Mouse (Mus musculus) heart, embryonic 14.5 days (tissue): Measurements from ENCODE around the gene Fmnl2. TPM values are rescaled to one million over a fixed set of nuclear protein-coding genes. Genes with fewer than 3 reads are reported as not detected.

Source experiments
- ATAC-seq: fragments of 200-750 bp; cut with Nextera tagmentation; 2 replicates; pipeline ENCODE4 v1.8.0; 2017; ENCODE audit warnings: low read depth, moderate TSS enrichment; ENCODE audit not compliant: insufficient number of reproducible peaks, insufficient read depth, low FRiP score
- H3K27ac ChIP-seq, 2 experiments: fragments of 200-500 bp in 1 of 2; fragments of 300-500 bp in 1 of 2; sonication (generic) in 1 of 2; replicated peaks in 1 of 2; 2 replicates each; pipeline ENCODE4 v1.5.1; 2012 to 2014; ENCODE audit warnings: low read depth in 2 of 2, low read length in 2 of 2, control low read depth in 1 of 2, mild to moderate bottlenecking in 1 of 2, mixed read lengths in 1 of 2; ENCODE audit not compliant: control insufficient read depth in 1 of 2, insufficient read depth in 1 of 2
- H3K27me3 ChIP-seq: fragments of 300-500 bp; sonication (generic); 2 replicates; pipeline ENCODE4 v1.6.1; 2014; ENCODE audit warnings: mild to moderate bottlenecking, low read length, control low read depth; ENCODE audit not compliant: control insufficient read depth, insufficient read depth
- H3K36me3 ChIP-seq: fragments of 300-500 bp; sonication (generic); 2 replicates; pipeline ENCODE4 v1.6.1; 2014; ENCODE audit warnings: mild to moderate bottlenecking, control low read depth, low read length, mixed read lengths; ENCODE audit not compliant: control insufficient read depth, insufficient read depth
- H3K4me1 ChIP-seq, 2 experiments: fragments of 200-500 bp in 1 of 2; fragments of 300-500 bp in 1 of 2; sonication (generic) in 1 of 2; 2 replicates each; pipeline ENCODE4 v1.6.1; 2012 to 2014; ENCODE audit warnings: low read length in 2 of 2, control low read depth in 1 of 2, mixed read lengths in 1 of 2; ENCODE audit not compliant: control insufficient read depth in 2 of 2, insufficient read depth in 2 of 2
- H3K4me2 ChIP-seq: fragments of 300-500 bp; sonication (generic); 2 replicates; pipeline ENCODE4 v1.6.1; 2014; ENCODE audit warnings: mild to moderate bottlenecking, low read length
- H3K4me3 ChIP-seq, 2 experiments: fragments of 200-500 bp in 1 of 2; fragments of 300-500 bp in 1 of 2; sonication (generic) in 1 of 2; 2 replicates each; pipeline ENCODE4 v1.5.1; 2012 to 2014; ENCODE audit warnings: low read length in 2 of 2, mild to moderate bottlenecking in 2 of 2, control low read depth in 1 of 2, low read depth in 1 of 2, moderate library complexity in 1 of 2; ENCODE audit not compliant: control insufficient read depth in 1 of 2, insufficient read depth in 1 of 2
- H3K9ac ChIP-seq: fragments of 300-500 bp; sonication (generic); 2 replicates; pipeline ENCODE4 v1.6.1; 2014; ENCODE audit warnings: mild to moderate bottlenecking, low read length
- H3K9me3 ChIP-seq: fragments of 300-500 bp; sonication (generic); 2 replicates; pipeline ENCODE4 v1.6.1; 2016; ENCODE audit warnings: low read length, control low read depth; ENCODE audit not compliant: control insufficient read depth
- WGBS: fragments of 180-500 bp; shearing (Covaris S2); extraction: QIAGEN DNeasy Blood & Tissue Kit; methylation state at CpG from one replicate; pipeline ENCODE4 v1.1.7; 2014; 5-methylcytosine and 5-hydroxymethylcytosine counted together
- polyA plus RNA-seq: library from polyadenylated mRNA; unstranded; fragments of >200 nt; fragmentation: Nextera tagmentation; extraction: Ambion mirVana; gene quantifications from 2 replicates; pipeline ENCODE4 v1.2.1, GENCODE M21; 2014

Fmnl2 gene
- polyA plus RNA-seq, 1 experiment from 2014 or later = 1.7 TPM

- H3K27ac ChIP-seq = 0 out of 4 replicates have a peak overlapping the region, but pooled peaks have one; percentile 6 to 33
- no peak overlapping the region for H3K4me3 ChIP-seq
- ATAC-seq = no peak
- WGBS = 74% methylated on average over 15 of the region's 15 CpGs
- no peaks in the 10 kb centered on the region for H3K27me3 ChIP-seq
- no peaks in the 10 kb centered on the region; a peak in 1 of 4 replicates for H3K4me1 ChIP-seq
- no peak overlapping the region for H3K4me2 ChIP-seq
- no peaks in the 10 kb centered on the region for H3K36me3 ChIP-seq
- no peak overlapping the region for H3K9ac ChIP-seq
- H3K9me3 ChIP-seq = no peaks in the 10 kb centered on the region
Measured at GRCm38 (mm10) chr2:52997955-52998750, 140.5 kb downstream of the Fmnl2 start.

GRCm38 (mm10) chr2:52999524-52999969, 141.9 kb downstream of the Fmnl2 start:
- WGBS = 55% methylated on average over 3 of the region's 3 CpGs
- no peak for ATAC-seq
- H3K9ac ChIP-seq = no peak overlapping the region
- H3K27ac ChIP-seq = no peak overlapping the region
- no peak overlapping the region for H3K4me2 ChIP-seq
- no peaks in the 10 kb centered on the region; a peak in 1 of 4 replicates for H3K4me1 ChIP-seq
- H3K27me3 ChIP-seq = no peaks in the 10 kb centered on the region
- H3K9me3 ChIP-seq = no peaks in the 10 kb centered on the region
- no peak overlapping the region for H3K4me3 ChIP-seq
- no peaks in the 10 kb centered on the region for H3K36me3 ChIP-seq

- no peak overlapping the region for H3K4me2 ChIP-seq
- no peak overlapping the region for H3K4me3 ChIP-seq
- ATAC-seq = no peak; the same call in 1 of the 2 replicates
- 87% methylated on average over 3 of the region's 3 CpGs for WGBS
- no peaks in the 10 kb centered on the region; a peak in 1 of 4 replicates for H3K4me1 ChIP-seq
- H3K9ac ChIP-seq = no peak overlapping the region
- no peaks in the 10 kb centered on the region for H3K27me3 ChIP-seq
- H3K9me3 ChIP-seq = no peaks in the 10 kb centered on the region
- no peak overlapping the region for H3K27ac ChIP-seq
- H3K36me3 ChIP-seq = no peaks in the 10 kb centered on the region
Measured at GRCm38 (mm10) chr2:53000446-53000845, 142.8 kb downstream of the Fmnl2 start.

- H3K9me3 ChIP-seq = no peaks in the 10 kb centered on the region
- H3K9ac ChIP-seq = no peak overlapping the region
- no peak for ATAC-seq
- H3K4me2 ChIP-seq = no peak overlapping the region
- peaks cover 0 to 5% of the 10 kb centered on the region in 2 experiments; a peak in 2 of 4 replicates for H3K4me1 ChIP-seq
- WGBS = 80% methylated on average over 7 of the region's 7 CpGs
- H3K4me3 ChIP-seq = no peak overlapping the region
- no peak overlapping the region for H3K27ac ChIP-seq
- no peaks in the 10 kb centered on the region for H3K27me3 ChIP-seq
- no peaks in the 10 kb centered on the region for H3K36me3 ChIP-seq
Measured at GRCm38 (mm10) chr2:53006161-53006560, 148.5 kb downstream of the Fmnl2 start.

GRCm38 (mm10) chr2:53007142-53007541, 149.5 kb downstream of the Fmnl2 start:
- no peak overlapping the region for H3K4me3 ChIP-seq
- no peak overlapping the region for H3K9ac ChIP-seq
- no peaks in the 10 kb centered on the region for H3K36me3 ChIP-seq
- WGBS = 13% methylated on average over 5 of the region's 5 CpGs
- ATAC-seq = no peak
- no peaks in the 10 kb centered on the region for H3K27me3 ChIP-seq
- H3K27ac ChIP-seq = no peak overlapping the region
- no peak overlapping the region for H3K4me2 ChIP-seq
- H3K4me1 ChIP-seq = peaks cover 0 to 5% of the 10 kb centered on the region in 2 experiments; a peak in 3 of 4 replicates
- H3K9me3 ChIP-seq = no peaks in the 10 kb centered on the region

GRCm38 (mm10) chr2:53013051-53013450, 155.4 kb downstream of the Fmnl2 start:
- Histone ChIP-seq H3K9ac (no peak overlapping the region), H3K27me3 (no peaks in the 10 kb centered on the region), H3K4me2 (no peak overlapping the region), H3K27ac (no peak overlapping the region), H3K4me3 (no peak overlapping the region), H3K36me3 (no peaks in the 10 kb centered on the region), H3K4me1 (no peaks in the 10 kb centered on the region; a peak in 2 of 4 replicates), H3K9me3 (no peaks in the 10 kb centered on the region)
- WGBS = 33% methylated on average over 2 of the region's 2 CpGs
- ATAC-seq = no peak

GRCm38 (mm10) chr2:53014451-53014850, 156.8 kb downstream of the Fmnl2 start:
- H3K4me3 ChIP-seq = no peak overlapping the region
- no peak overlapping the region for H3K4me2 ChIP-seq
- H3K36me3 ChIP-seq = no peaks in the 10 kb centered on the region
- H3K9ac ChIP-seq = no peak overlapping the region
- 80% methylated on average over 5 of the region's 5 CpGs for WGBS
- H3K27ac ChIP-seq = no peak overlapping the region
- no peaks in the 10 kb centered on the region; a peak in 2 of 4 replicates for H3K4me1 ChIP-seq
- H3K9me3 ChIP-seq = no peaks in the 10 kb centered on the region
- ATAC-seq = no peak
- H3K27me3 ChIP-seq = no peaks in the 10 kb centered on the region
